Mouse (Mus musculus) heart, postnatal 36 days (tissue): ENCODE results near the gene Rbm20. TPM values are rescaled to one million over a fixed set of nuclear protein-coding genes. Genes with fewer than 3 reads are reported as not detected.
A peak's percentile ranks its signal among the peaks of the same experiment; 100 is the strongest.

ENCODE experiments used
- DNase-seq, 2 experiments: peaks; one replicate each; pipeline ENCODE4 v3.0.0; 2021 to 2022
- intact Hi-C: fragments of 180-260 bp; cut with DNase I; formaldehyde crosslinking; loops from one replicate; pipeline ENCODE4 v1.15.1; 2025
- total RNA-seq, 2 experiments: library from RNA; stranded (reverse); gene quantifications; 2 replicates each; pipeline ENCODE4 v1.2.3; 2021

Gene Rbm20
- total RNA-seq, 2 experiments from 2014 or later: 216 to 224 TPM

- no peak for DNase-seq
- intact Hi-C loops: no loop called here
Observed at GRCm38 (mm10) chr19:53748236-53748775, 71.2 kb downstream of the Rbm20 start.

GRCm38 (mm10) chr19:53749326-53749725 lies 72.2 kb downstream of the Rbm20 start:
- DNase-seq: no peak
- intact Hi-C loops: no loop called here

- DNase-seq: no peak
- intact Hi-C loops: no loop called here
Observed at GRCm38 (mm10) chr19:53751420-53752185, 74.5 kb downstream of the Rbm20 start.

- intact Hi-C loops: no loop called here
- DNase-seq: no peak
Observed at GRCm38 (mm10) chr19:53752993-53753392, 75.9 kb downstream of the Rbm20 start.

- intact Hi-C loops: loop anchor here (2.0 kb wide), 1 partner anchor 106 kb away; no protein-coding TSS in a partner anchor
Observed at GRCm38 (mm10) chr19:53754421-53754830, 77.3 kb downstream of the Rbm20 start.

GRCm38 (mm10) chr19:53755346-53755745 lies 78.2 kb downstream of the Rbm20 start:
- no peak for DNase-seq
- intact Hi-C loops: loop anchor here (2.0 kb wide), 1 partner anchor 107 kb away; no protein-coding TSS in a partner anchor

More at GRCm38 (mm10) chr19:53754421-53754830, 77.3 kb downstream of the Rbm20 start:
- no peak for DNase-seq

- DNase-seq: no peak
Observed at GRCm38 (mm10) chr19:53757432-53758109, 80.5 kb downstream of the Rbm20 start.

GRCm38 (mm10) chr19:53758881-53759418 lies 81.8 kb downstream of the Rbm20 start:
- intact Hi-C loops: no loop called here

More at GRCm38 (mm10) chr19:53757432-53758109, 80.5 kb downstream of the Rbm20 start:
- intact Hi-C loops: no loop called here

GRCm38 (mm10) chr19:53760125-53761101 lies 83.3 kb downstream of the Rbm20 start:
- intact Hi-C loops: no loop called here
- DNase-seq: no peak

More at GRCm38 (mm10) chr19:53758881-53759418, 81.8 kb downstream of the Rbm20 start:
- DNase-seq: no peak

- intact Hi-C loops: no loop called here
- DNase-seq: no peak
Observed at GRCm38 (mm10) chr19:53762749-53763438, 85.8 kb downstream of the Rbm20 start.

- DNase-seq: no peak
- intact Hi-C loops: no loop called here
Observed at GRCm38 (mm10) chr19:53764688-53765478, 87.8 kb downstream of the Rbm20 start.

- peak in 1 of 2 experiments; percentile 37 for DNase-seq
- intact Hi-C loops: loop anchor here (1.0 kb wide), 2 partner anchors 53 to 157 kb away; no protein-coding TSS in a partner anchor
Observed at GRCm38 (mm10) chr19:53768478-53768877, 91.4 kb downstream of the Rbm20 start.

GRCm38 (mm10) chr19:53773937-53774640 lies 97.0 kb downstream of the Rbm20 start:
- intact Hi-C loops: no loop called here
- DNase-seq: peak; percentile 84 to 86

GRCm38 (mm10) chr19:53774641-53775350 lies 97.7 kb downstream of the Rbm20 start:
- intact Hi-C loops: no loop called here
- no peak for DNase-seq

- intact Hi-C loops: no loop called here
- DNase-seq: no peak
Observed at GRCm38 (mm10) chr19:53779402-53779801, 102.3 kb downstream of the Rbm20 start.

GRCm38 (mm10) chr19:53779818-53780217 lies 102.7 kb downstream of the Rbm20 start:
- no peak for DNase-seq
- intact Hi-C loops: loop anchor here (5.0 kb wide), 1 partner anchor 112 kb away; the partner anchor contains the start of gene Pdcd4
